Mouse (Mus musculus) myocyte (in vitro differentiated cells): ENCODE results near the gene Hist1h1e.

ENCODE experiments used
- CEBPB ChIP-seq: IDR thresholded peaks from 2 replicates; pipeline ENCODE4 v1.6.1; 2011; ENCODE audit warnings: mild to moderate bottlenecking, moderate library complexity; ENCODE audit not compliant: poor library complexity, insufficient read depth, severe bottlenecking
- E2F4 ChIP-seq: IDR thresholded peaks from one replicate; pipeline ENCODE4 v1.6.1; 2011; ENCODE audit warnings: mild to moderate bottlenecking, control low read depth, moderate library complexity; ENCODE audit not compliant: insufficient read depth
- MYOG ChIP-seq, 3 experiments: IDR thresholded peaks; one replicate each; pipeline ENCODE4 v1.6.1; 2011; ENCODE audit warnings: control low read depth in 2 of 3, low read depth in 2 of 3, mild to moderate bottlenecking in 2 of 3; ENCODE audit not compliant: insufficient read length in 2 of 3, control insufficient read depth in 1 of 3, insufficient read depth in 1 of 3
- POLR2A ChIP-seq: IDR thresholded peaks from one replicate; pipeline ENCODE4 v1.6.1; 2011; ENCODE audit warnings: low read depth, mild to moderate bottlenecking, control low read depth, moderate library complexity; ENCODE audit not compliant: insufficient read length
- POLR2AphosphoS2 ChIP-seq: IDR thresholded peaks from one replicate; pipeline ENCODE4 v1.6.1; 2011; ENCODE audit warnings: low read depth, control low read depth; ENCODE audit not compliant: insufficient read length
- REST ChIP-seq: IDR thresholded peaks from one replicate; pipeline ENCODE4 v1.6.1; 2011; ENCODE audit warnings: mild to moderate bottlenecking, control low read depth, moderate library complexity; ENCODE audit not compliant: insufficient read depth, insufficient read length

DNA sequence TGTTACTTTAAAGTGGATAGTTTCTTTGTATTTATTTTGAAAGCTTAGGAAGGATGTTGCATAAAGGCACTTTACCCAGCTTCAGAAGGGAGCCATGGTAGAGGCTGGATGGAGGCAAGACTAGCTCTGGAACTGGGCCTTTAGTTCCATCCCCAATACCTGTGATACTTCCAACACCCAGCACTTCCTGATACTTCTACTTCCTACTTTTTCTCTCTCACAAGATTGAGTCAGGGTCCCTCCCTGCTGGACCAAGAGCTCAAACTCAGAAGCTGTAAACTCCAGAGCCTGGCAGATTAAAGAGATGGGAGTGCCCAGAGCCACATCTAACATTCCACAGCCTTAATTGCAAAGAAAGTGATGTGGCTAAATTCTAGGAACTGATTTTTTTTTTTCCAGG lies 38.0 kb downstream of the Hist1h1e start:
- no peak for TF ChIP-seq CEBPB
- no peak for TF ChIP-seq POLR2A
- TF ChIP-seq E2F4: no peak
- TF ChIP-seq MYOG (IDR thresholded peaks at IDR 0.05; ENCODE audit: control insufficient read depth in 1 of 3, insufficient read depth in 1 of 3, insufficient read length in 2 of 3, low read depth in 2 of 3): no peak
- TF ChIP-seq REST: no peak
- TF ChIP-seq POLR2AphosphoS2: no peak
